Mouse (Mus musculus): ENCODE measurements at regions not wholly inside any gene's neighbourhood (a gene's known extent, or its start where the extent isn't known, plus 50 kb on each side); places are given as distances from the start of the nearest gene placed in this dataset.

- Histone ChIP-seq H3K27ac (replicated peaks in 1 of 2; ENCODE audit: control insufficient read depth in 1 of 2, insufficient read depth in 1 of 2, low read depth in 2 of 2, low read length in 2 of 2) (no peak overlapping the region), H3K36me3 (ENCODE audit: control insufficient read depth, insufficient read depth, low read length) (no peaks in the 10 kb centered on the region), H3K27me3 (ENCODE audit: control insufficient read depth, insufficient read depth, low read length) (no peaks in the 10 kb centered on the region), H3K4me2 (ENCODE audit: low read length) (no peak overlapping the region), H3K9me3 (ENCODE audit: control insufficient read depth, low read length) (no peaks in the 10 kb centered on the region), H3K9ac (ENCODE audit: low read length) (no peak overlapping the region), H3K4me3 (ENCODE audit: control insufficient read depth in 1 of 2, insufficient read depth in 1 of 2, low read depth in 1 of 2, low read length in 2 of 2) (no peak overlapping the region), H3K4me1 (ENCODE audit: control insufficient read depth in 2 of 2, insufficient read depth in 2 of 2, low read length in 2 of 2) (no peaks in the 10 kb centered on the region)
- 80% methylated on average over 3 of the region's 3 CpGs for WGBS
- no peak for ATAC-seq (ENCODE audit: insufficient number of reproducible peaks, insufficient read depth, low FRiP score, low read depth)
Measured at GRCm38 (mm10) chr9:50257162-50257561, 87.6 kb downstream of the Rpl10-ps3 start.

GRCm38 (mm10) chr9:50244982-50245671 is 99.6 kb downstream of the Rpl10-ps3 start:
- 60% methylated on average over 5 of the region's 5 CpGs for WGBS
- no peak for ATAC-seq (ENCODE audit: insufficient number of reproducible peaks, insufficient read depth, low FRiP score, low read depth)
- no peaks in the 10 kb centered on the region for H3K9me3 ChIP-seq (ENCODE audit: control insufficient read depth, low read length)

GRCm38 (mm10) chr9:50240923-50241322 is 103.8 kb downstream of the Rpl10-ps3 start:
- peaks cover 2 to 4% of the 10 kb centered on the region in 2 experiments; a peak in 3 of 4 replicates for H3K4me1 ChIP-seq (ENCODE audit: control insufficient read depth in 2 of 2, insufficient read depth in 2 of 2, low read length in 2 of 2)
- H3K27me3 ChIP-seq (ENCODE audit: control insufficient read depth, insufficient read depth, low read length) = no peaks in the 10 kb centered on the region
- no peak overlapping the region for H3K4me3 ChIP-seq (ENCODE audit: control insufficient read depth in 1 of 2, insufficient read depth in 1 of 2, low read depth in 1 of 2, low read length in 2 of 2)
- ATAC-seq (ENCODE audit: insufficient number of reproducible peaks, insufficient read depth, low FRiP score, low read depth) = no peak
- 52% methylated on average over 8 of the region's 8 CpGs for WGBS
- no peak overlapping the region for H3K9ac ChIP-seq (ENCODE audit: low read length)
- H3K36me3 ChIP-seq (ENCODE audit: control insufficient read depth, insufficient read depth, low read length) = no peaks in the 10 kb centered on the region
- no peak overlapping the region for H3K27ac ChIP-seq (replicated peaks in 1 of 2; ENCODE audit: control insufficient read depth in 1 of 2, insufficient read depth in 1 of 2, low read depth in 2 of 2, low read length in 2 of 2)
- H3K9me3 ChIP-seq (ENCODE audit: control insufficient read depth, low read length) = no peaks in the 10 kb centered on the region
- H3K4me2 ChIP-seq (ENCODE audit: low read length) = no peak overlapping the region

More at GRCm38 (mm10) chr9:50244982-50245671, 99.6 kb downstream of the Rpl10-ps3 start:
- Histone ChIP-seq H3K4me3 (ENCODE audit: control insufficient read depth in 1 of 2, insufficient read depth in 1 of 2, low read depth in 1 of 2, low read length in 2 of 2) (no peak overlapping the region), H3K36me3 (ENCODE audit: control insufficient read depth, insufficient read depth, low read length) (no peaks in the 10 kb centered on the region), H3K9ac (ENCODE audit: low read length) (no peak overlapping the region), H3K4me2 (ENCODE audit: low read length) (no peak overlapping the region), H3K27ac (replicated peaks in 1 of 2; ENCODE audit: control insufficient read depth in 1 of 2, insufficient read depth in 1 of 2, low read depth in 2 of 2, low read length in 2 of 2) (no peak overlapping the region), H3K27me3 (ENCODE audit: control insufficient read depth, insufficient read depth, low read length) (no peaks in the 10 kb centered on the region), H3K4me1 (ENCODE audit: control insufficient read depth in 2 of 2, insufficient read depth in 2 of 2, low read length in 2 of 2) (no peaks in the 10 kb centered on the region)

GRCm38 (mm10) chr9:50235908-50236307 is 108.9 kb downstream of the Rpl10-ps3 start:
- 33% methylated on average over 1 of the region's 1 CpGs for WGBS
- Histone ChIP-seq H3K27ac (replicated peaks in 1 of 2; ENCODE audit: control insufficient read depth in 1 of 2, insufficient read depth in 1 of 2, low read depth in 2 of 2, low read length in 2 of 2) (no peak overlapping the region), H3K4me1 (ENCODE audit: control insufficient read depth in 2 of 2, insufficient read depth in 2 of 2, low read length in 2 of 2) (peaks cover 6% of the 10 kb centered on the region in 2 experiments; a peak in 3 of 4 replicates), H3K9ac (ENCODE audit: low read length) (no peak overlapping the region), H3K36me3 (ENCODE audit: control insufficient read depth, insufficient read depth, low read length) (no peaks in the 10 kb centered on the region), H3K27me3 (ENCODE audit: control insufficient read depth, insufficient read depth, low read length) (no peaks in the 10 kb centered on the region), H3K9me3 (ENCODE audit: control insufficient read depth, low read length) (no peaks in the 10 kb centered on the region), H3K4me2 (ENCODE audit: low read length) (no peak overlapping the region), H3K4me3 (ENCODE audit: control insufficient read depth in 1 of 2, insufficient read depth in 1 of 2, low read depth in 1 of 2, low read length in 2 of 2) (no peak overlapping the region)
- ATAC-seq (ENCODE audit: insufficient number of reproducible peaks, insufficient read depth, low FRiP score, low read depth) = no peak; the same call in 1 of the 2 replicates

GRCm38 (mm10) chr9:50234655-50235054 is 110.1 kb downstream of the Rpl10-ps3 start:
- H3K27ac ChIP-seq (replicated peaks in 1 of 2; ENCODE audit: control insufficient read depth in 1 of 2, insufficient read depth in 1 of 2, low read depth in 2 of 2, low read length in 2 of 2) = no peak overlapping the region
- no peak overlapping the region for H3K4me2 ChIP-seq (ENCODE audit: low read length)
- no peaks in the 10 kb centered on the region for H3K36me3 ChIP-seq (ENCODE audit: control insufficient read depth, insufficient read depth, low read length)
- peaks cover 6% of the 10 kb centered on the region in 2 experiments; a peak in 3 of 4 replicates for H3K4me1 ChIP-seq (ENCODE audit: control insufficient read depth in 2 of 2, insufficient read depth in 2 of 2, low read length in 2 of 2)
- no peak for ATAC-seq (ENCODE audit: insufficient number of reproducible peaks, insufficient read depth, low FRiP score, low read depth)
- WGBS = 71% methylated on average over 6 of the region's 6 CpGs
- H3K27me3 ChIP-seq (ENCODE audit: control insufficient read depth, insufficient read depth, low read length) = no peaks in the 10 kb centered on the region
- no peak overlapping the region for H3K9ac ChIP-seq (ENCODE audit: low read length)
- no peak overlapping the region for H3K4me3 ChIP-seq (ENCODE audit: control insufficient read depth in 1 of 2, insufficient read depth in 1 of 2, low read depth in 1 of 2, low read length in 2 of 2)
- no peaks in the 10 kb centered on the region for H3K9me3 ChIP-seq (ENCODE audit: control insufficient read depth, low read length)

GRCm38 (mm10) chr9:50232958-50233510 is 111.7 kb downstream of the Rpl10-ps3 start:
- H3K4me3 ChIP-seq (ENCODE audit: control insufficient read depth in 1 of 2, insufficient read depth in 1 of 2, low read depth in 1 of 2, low read length in 2 of 2) = no peak overlapping the region
- no peak overlapping the region for H3K27ac ChIP-seq (replicated peaks in 1 of 2; ENCODE audit: control insufficient read depth in 1 of 2, insufficient read depth in 1 of 2, low read depth in 2 of 2, low read length in 2 of 2)
- 64% methylated on average over 4 of the region's 4 CpGs for WGBS
- H3K4me2 ChIP-seq (ENCODE audit: low read length) = no peak overlapping the region
- peaks cover 6% of the 10 kb centered on the region in 2 experiments; a peak in 3 of 4 replicates for H3K4me1 ChIP-seq (ENCODE audit: control insufficient read depth in 2 of 2, insufficient read depth in 2 of 2, low read length in 2 of 2)
- no peaks in the 10 kb centered on the region for H3K27me3 ChIP-seq (ENCODE audit: control insufficient read depth, insufficient read depth, low read length)
- no peak for ATAC-seq (ENCODE audit: insufficient number of reproducible peaks, insufficient read depth, low FRiP score, low read depth)
- H3K9me3 ChIP-seq (ENCODE audit: control insufficient read depth, low read length) = no peaks in the 10 kb centered on the region
- no peak overlapping the region for H3K9ac ChIP-seq (ENCODE audit: low read length)
- H3K36me3 ChIP-seq (ENCODE audit: control insufficient read depth, insufficient read depth, low read length) = no peaks in the 10 kb centered on the region

GRCm38 (mm10) chr9:50210481-50210880 is 134.3 kb downstream of the Rpl10-ps3 start:
- H3K36me3 ChIP-seq (ENCODE audit: control insufficient read depth, insufficient read depth, low read length) = no peaks in the 10 kb centered on the region
- H3K9me3 ChIP-seq (ENCODE audit: control insufficient read depth, low read length) = no peaks in the 10 kb centered on the region
- no peaks in the 10 kb centered on the region for H3K27me3 ChIP-seq (ENCODE audit: control insufficient read depth, insufficient read depth, low read length)
- H3K9ac ChIP-seq (ENCODE audit: low read length) = no peak overlapping the region
- no peak overlapping the region for H3K4me2 ChIP-seq (ENCODE audit: low read length)
- whole genome bisulfite sequencing = 46% methylated on average over 5 of the region's 5 CpGs
- ATAC-seq (ENCODE audit: insufficient number of reproducible peaks, insufficient read depth, low FRiP score, low read depth) = no peak
- no peak overlapping the region for H3K4me3 ChIP-seq (ENCODE audit: control insufficient read depth in 1 of 2, insufficient read depth in 1 of 2, low read depth in 1 of 2, low read length in 2 of 2)
- no peak overlapping the region for H3K27ac ChIP-seq (replicated peaks in 1 of 2; ENCODE audit: control insufficient read depth in 1 of 2, insufficient read depth in 1 of 2, low read depth in 2 of 2, low read length in 2 of 2)
- no peaks in the 10 kb centered on the region for H3K4me1 ChIP-seq (ENCODE audit: control insufficient read depth in 2 of 2, insufficient read depth in 2 of 2, low read length in 2 of 2)

Data from heart, embryonic 14.5 days (tissue).